Comparison of ENCODE assay signal across 8 mouse cellular contexts in the genomic region with DNA sequence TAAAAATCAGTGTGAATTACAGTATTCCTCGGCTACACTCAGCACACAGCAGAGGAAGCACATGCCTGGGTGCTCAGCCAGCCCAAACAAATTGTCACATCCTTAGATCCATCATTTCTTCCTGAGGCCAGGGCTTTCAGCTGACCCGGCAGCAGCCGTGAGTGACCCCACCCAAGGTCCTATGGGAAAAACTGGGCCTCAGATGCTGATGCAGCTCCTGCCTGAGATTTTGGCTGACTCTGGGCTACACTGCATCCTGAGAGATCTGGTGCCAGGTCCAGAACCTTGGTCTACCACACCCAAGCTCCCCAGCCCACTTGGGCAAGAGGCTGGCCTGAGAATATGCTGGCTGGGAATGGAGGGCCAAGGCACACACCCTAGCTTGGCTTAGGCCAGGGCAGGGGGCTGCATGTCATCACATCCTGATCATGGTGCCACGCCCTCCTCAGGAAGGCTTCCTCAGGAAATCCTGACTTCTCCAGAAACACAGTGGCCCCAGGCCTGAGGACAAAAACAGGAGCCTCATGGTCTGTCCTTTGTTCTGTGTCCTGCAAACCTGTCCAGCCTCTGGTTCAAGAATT. TPM values are rescaled to one million over a fixed set of nuclear protein-coding genes. Genes with fewer than 3 reads are reported as not detected.
A peak's percentile ranks its signal among the peaks of the same experiment; 100 is the strongest.
DNase-seq lines count a peak whose midpoint lies in the region; ATAC-seq lines count a peak whose summit lies in the region.

No protein-coding gene starts in this region.

- 82% methylated on average over 4 of the region's 4 CpGs for WGBS in midbrain, embryonic 10.5 days
- 83% methylated on average over 4 of the region's 4 CpGs for WGBS in midbrain, embryonic 11.5 days
- WGBS in limb, embryonic 13.5 days, result 57% methylated on average over 4 of the region's 4 CpGs
- 53% methylated on average over 4 of the region's 4 CpGs for WGBS in stomach, embryonic 15.5 days

- no peak overlapping the region for H3K9ac ChIP-seq in midbrain, embryonic 11.5 days (ENCODE audit: low read length)
- H3K9ac ChIP-seq in limb, embryonic 13.5 days, result peak overlapping the region; percentile 8; the same call in 1 of the 2 replicates
- no peak overlapping the region for H3K9ac ChIP-seq in stomach, embryonic 15.5 days

- no peaks in the 10 kb centered on the region for H3K36me3 ChIP-seq in midbrain, embryonic 10.5 days
- no peaks in the 10 kb centered on the region for H3K36me3 ChIP-seq in midbrain, embryonic 11.5 days (ENCODE audit: control insufficient read depth, insufficient read depth, low read length)
- H3K36me3 ChIP-seq in limb, embryonic 13.5 days, result no peaks in the 10 kb centered on the region
- no peaks in the 10 kb centered on the region for H3K36me3 ChIP-seq in stomach, embryonic 15.5 days

- DNase-seq in midbrain, embryonic 10.5 days (ENCODE audit: low spot score), result no peak
- no peak for DNase-seq in midbrain, embryonic 11.5 days (ENCODE audit: low spot score, missing footprints)
- peak; percentile 74 to 79 for DNase-seq in heart, postnatal 10 days
- DNase-seq in layer of hippocampus, postnatal 25 days (ENCODE audit: extremely low spot score in 1 of 2, low spot score in 1 of 2), result no peak
- DNase-seq in right cerebral cortex, postnatal 36 days (ENCODE audit: low spot score in 2 of 2), result no peak

- H3K27ac ChIP-seq in midbrain, embryonic 10.5 days (replicated peaks), result 0 out of 2 replicates have a peak overlapping the region, but pooled peaks have one; percentile 13
- no peak overlapping the region for H3K27ac ChIP-seq in midbrain, embryonic 11.5 days (ENCODE audit: low read depth, low read length)
- peak overlapping the region; percentile 39; the same call in 1 of the 2 replicates for H3K27ac ChIP-seq in limb, embryonic 13.5 days
- 0 out of 2 replicates have a peak overlapping the region, but pooled peaks have one; percentile 51 for H3K27ac ChIP-seq in stomach, embryonic 15.5 days

- H3K4me2 ChIP-seq in midbrain, embryonic 11.5 days, result no peak overlapping the region
- H3K4me2 ChIP-seq in limb, embryonic 13.5 days (replicated peaks), result no peak overlapping the region
- H3K4me2 ChIP-seq in stomach, embryonic 15.5 days, result no peak overlapping the region

- no peak for ATAC-seq in midbrain, embryonic 11.5 days (ENCODE audit: low FRiP score)
- ATAC-seq in limb, embryonic 13.5 days (ENCODE audit: low FRiP score, low read depth), result peak; percentile 12; the same call in 1 of the 2 replicates
- peak; percentile 47; the same call in 1 of the 2 replicates for ATAC-seq in stomach, embryonic 15.5 days (ENCODE audit: insufficient read depth, low FRiP score, low read depth)
- no peak for ATAC-seq in inflammation-experienced regulatory T-cells, adult 6 months

- H3K9me3 ChIP-seq in midbrain, embryonic 10.5 days (replicated peaks), result no peaks in the 10 kb centered on the region
- H3K9me3 ChIP-seq in midbrain, embryonic 11.5 days (ENCODE audit: control insufficient read depth, low read length), result no peaks in the 10 kb centered on the region
- H3K9me3 ChIP-seq in limb, embryonic 13.5 days, result no peaks in the 10 kb centered on the region
- no peaks in the 10 kb centered on the region for H3K9me3 ChIP-seq in stomach, embryonic 15.5 days

- intact Hi-C loops in heart, postnatal 10 days (cut with DNase I), result loop anchor here (2.0 kb wide), 1 partner anchor 43 kb away; no protein-coding TSS in a partner anchor

- no peak overlapping the region for H3K4me3 ChIP-seq in midbrain, embryonic 10.5 days
- H3K4me3 ChIP-seq in midbrain, embryonic 11.5 days (ENCODE audit: low read depth, low read length), result no peak overlapping the region
- no peak overlapping the region for H3K4me3 ChIP-seq in limb, embryonic 13.5 days
- no peak overlapping the region for H3K4me3 ChIP-seq in stomach, embryonic 15.5 days (replicated peaks)

- H3K4me1 ChIP-seq in midbrain, embryonic 10.5 days, result no peaks in the 10 kb centered on the region
- no peaks in the 10 kb centered on the region for H3K4me1 ChIP-seq in midbrain, embryonic 11.5 days (ENCODE audit: control insufficient read depth, insufficient read depth, low read length)
- peaks cover 47% of the 10 kb centered on the region for H3K4me1 ChIP-seq in limb, embryonic 13.5 days
- peaks cover 3% of the 10 kb centered on the region for H3K4me1 ChIP-seq in stomach, embryonic 15.5 days

- no peaks in the 10 kb centered on the region for H3K27me3 ChIP-seq in midbrain, embryonic 10.5 days (ENCODE audit: low read depth, poor library complexity, severe bottlenecking)
- no peaks in the 10 kb centered on the region for H3K27me3 ChIP-seq in midbrain, embryonic 11.5 days (ENCODE audit: control insufficient read depth, insufficient read depth, low read length)
- no peaks in the 10 kb centered on the region for H3K27me3 ChIP-seq in limb, embryonic 13.5 days
- H3K27me3 ChIP-seq in stomach, embryonic 15.5 days (replicated peaks), result no peaks in the 10 kb centered on the region

RNA-seq across cellular contexts. Expression of a gene that starts 19.7 kb away (rescaled TPM):
- 3.1 and 3.3 TPM in 2 replicates for polyA plus RNA-seq in midbrain, embryonic 10.5 days (2016; fragmentation: Nextera tagmentation; extraction: Ambion mirVana)
- polyA plus RNA-seq in midbrain, embryonic 11.5 days (2014; fragmentation: Nextera tagmentation; extraction: Ambion mirVana), result 2.9 and 3.0 TPM in 2 replicates
- 10 to 100 TPM; 53.8 to 63.6 TPM for total RNA-seq in heart, postnatal 10 days (2021)
- 6.5 TPM in 2 replicates for polyA plus RNA-seq in limb, embryonic 13.5 days (2015; fragmentation: Nextera tagmentation; extraction: Ambion mirVana)
- polyA plus RNA-seq in stomach, embryonic 15.5 days (2015; fragmentation: Nextera tagmentation; extraction: Ambion mirVana), result 5.4 and 5.5 TPM in 2 replicates
- 10 to 100 TPM; 76.8 to 79.4 TPM for total RNA-seq in layer of hippocampus, postnatal 25 days (2021)
- under 1 TPM in 1 of 3 experiments, not detected in 2; 0.16 TPM for polyA plus RNA-seq in inflammation-experienced regulatory T-cells, adult 6 months (2017; shearing (Covaris generic))

Comparison
In these comparisons a context has a peak if more than half of its experiments do, and no peak if none do; other contexts are left out.
1. DNase-seq: peak in heart, postnatal 10 days (2 of 2); none in midbrain, embryonic 10.5 days (single experiment), midbrain, embryonic 11.5 days (single experiment), layer of hippocampus, postnatal 25 days (0 of 2) and right cerebral cortex, postnatal 36 days (0 of 2).
2. ATAC-seq: peak in limb, embryonic 13.5 days (single experiment) and stomach, embryonic 15.5 days (single experiment); none in midbrain, embryonic 11.5 days (single experiment) and inflammation-experienced regulatory T-cells, adult 6 months (single experiment).